Mouse (Mus musculus): ENCODE data around the gene Slc44a4. TPM values are rescaled to one million over a fixed set of nuclear protein-coding genes. Genes with fewer than 3 reads are reported as not detected.
"Not testable (repeated sequence)": the region's sequence is repeated elsewhere in the genome, so short reads cannot be mapped to it uniquely, and the experiment has no call there.

Slc44a4 gene
- polyA plus RNA-seq, 1 experiment from 2014 or later: not detected

DNA sequence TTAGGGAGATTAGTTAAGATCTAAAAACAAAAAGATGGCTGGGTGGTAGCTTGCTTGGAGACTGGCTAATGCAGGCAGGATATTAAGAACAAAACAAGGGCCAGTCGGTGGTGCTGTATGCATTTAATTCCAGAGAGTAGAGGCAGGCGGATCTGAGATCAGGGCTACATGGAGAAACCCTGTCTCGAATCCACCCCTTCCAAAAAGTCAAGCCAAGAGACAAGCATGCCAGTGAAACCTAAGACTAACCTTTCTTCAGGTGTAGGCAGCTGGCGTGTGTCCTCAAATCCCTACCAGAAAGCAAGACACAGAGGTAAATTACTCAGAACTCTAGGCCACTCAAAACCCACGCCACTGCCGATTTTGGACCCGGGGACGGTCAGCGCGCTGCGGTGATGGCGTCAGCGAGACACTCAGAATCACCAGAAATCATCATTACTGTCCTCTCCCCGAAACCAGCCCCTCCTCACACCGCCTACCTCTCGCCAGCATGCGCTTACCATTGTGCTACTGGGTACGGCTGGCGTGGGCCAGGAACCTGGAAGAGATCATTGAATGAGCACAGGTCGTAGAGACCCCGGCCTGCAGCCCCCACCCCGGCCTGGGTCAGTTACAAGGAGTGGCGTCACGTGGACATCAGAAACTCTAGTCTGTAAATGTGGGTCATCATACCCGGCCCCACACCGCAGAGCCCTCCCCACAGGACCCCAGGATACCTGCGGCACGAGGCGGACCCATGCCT is 37.5 kb downstream of the Slc44a4 start:
- no peaks in the 10 kb centered on the region for H3K4me1 ChIP-seq (ENCODE audit: control insufficient read depth, insufficient read depth, low read length)
- H3K27me3 ChIP-seq (ENCODE audit: control insufficient read depth, insufficient read depth, low read length): peaks cover 3% of the 10 kb centered on the region; the same call in 1 of the 2 replicates
- H3K9me3 ChIP-seq (ENCODE audit: control insufficient read depth, low read length): no peaks in the 10 kb centered on the region
- H3K27ac ChIP-seq (replicated peaks; ENCODE audit: low read depth, low read length): peak overlapping the region; percentile 87
- H3K36me3 ChIP-seq (ENCODE audit: control insufficient read depth, insufficient read depth, low read length): peaks cover 14% of the 10 kb centered on the region; the same call in 1 of the 2 replicates
- peak overlapping the region; percentile 87 for H3K4me2 ChIP-seq (ENCODE audit: low read depth, severe bottlenecking)
- no peak for DNase-seq (ENCODE audit: low spot score)
- 0% methylated on average over 29 of the region's 29 CpGs for WGBS
- peak overlapping the region; percentile 88 for H3K4me3 ChIP-seq (ENCODE audit: low read depth, low read length)
- no peak; the same call in 1 of the 2 replicates for ATAC-seq (ENCODE audit: insufficient number of reproducible peaks, low FRiP score, low TSS enrichment, low read depth)
- H3K9ac ChIP-seq (ENCODE audit: low read length): peak overlapping the region; percentile 98

- no peaks in the 10 kb centered on the region for H3K4me1 ChIP-seq (ENCODE audit: control insufficient read depth, insufficient read depth, low read length)
- H3K9me3 ChIP-seq (ENCODE audit: control insufficient read depth, low read length): no peaks in the 10 kb centered on the region
- H3K4me3 ChIP-seq (ENCODE audit: low read depth, low read length): peak overlapping the region; percentile 88
- peak overlapping the region; percentile 87 for H3K4me2 ChIP-seq (ENCODE audit: low read depth, severe bottlenecking)
- peak overlapping the region; percentile 87 for H3K27ac ChIP-seq (replicated peaks; ENCODE audit: low read depth, low read length)
- DNase-seq (ENCODE audit: low spot score) (peak; percentile 92), ATAC-seq (ENCODE audit: insufficient number of reproducible peaks, low FRiP score, low TSS enrichment, low read depth) (peak; percentile 80)
- H3K9ac ChIP-seq (ENCODE audit: low read length): peak overlapping the region; percentile 98
- H3K27me3 ChIP-seq (ENCODE audit: control insufficient read depth, insufficient read depth, low read length): peaks cover 5% of the 10 kb centered on the region; the same call in 1 of the 2 replicates
- peaks cover 14% of the 10 kb centered on the region; the same call in 1 of the 2 replicates for H3K36me3 ChIP-seq (ENCODE audit: control insufficient read depth, insufficient read depth, low read length)
- WGBS: under 1% methylated on average over 23 of the region's 23 CpGs
These were observed 38.2 kb downstream of the Slc44a4 start for GRCm38 (mm10) chr17:34952378-34953040.

DNA sequence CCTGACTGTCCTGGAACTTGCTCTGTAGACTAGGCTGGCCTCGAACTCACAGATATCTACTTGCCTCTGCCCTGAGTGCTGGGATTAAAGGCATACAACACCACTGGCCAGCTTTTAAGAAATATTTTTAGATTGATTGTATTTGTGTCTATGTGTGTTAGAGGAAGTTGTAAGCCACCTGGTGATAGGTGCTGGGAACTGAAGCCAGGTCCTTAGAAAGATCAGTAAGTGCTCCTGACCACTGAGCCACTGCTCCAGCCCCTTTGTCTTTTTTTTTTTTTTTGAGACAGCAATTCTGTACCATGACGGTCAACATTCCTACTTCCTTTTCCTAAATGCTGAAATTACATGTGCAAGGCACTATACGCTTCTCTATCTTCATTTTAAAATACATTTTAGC is 39.0 kb downstream of the Slc44a4 start:
- Histone ChIP-seq H3K4me3 (ENCODE audit: low read depth, low read length) (peak overlapping the region; percentile 88; the same call in 1 of the 2 replicates), H3K36me3 (ENCODE audit: control insufficient read depth, insufficient read depth, low read length) (peaks cover 14% of the 10 kb centered on the region; the same call in 1 of the 2 replicates), H3K27ac (replicated peaks; ENCODE audit: low read depth, low read length) (no peak overlapping the region), H3K9ac (ENCODE audit: low read length) (no peak overlapping the region), H3K27me3 (ENCODE audit: control insufficient read depth, insufficient read depth, low read length) (peaks cover 5% of the 10 kb centered on the region; the same call in 1 of the 2 replicates), H3K9me3 (ENCODE audit: control insufficient read depth, low read length) (no peaks in the 10 kb centered on the region), H3K4me1 (ENCODE audit: control insufficient read depth, insufficient read depth, low read length) (no peaks in the 10 kb centered on the region), H3K4me2 (ENCODE audit: low read depth, severe bottlenecking) (no peak overlapping the region)
- WGBS: 91% methylated on average over 3 of the region's 3 CpGs
- DNase-seq (ENCODE audit: low spot score) (no peak), ATAC-seq (ENCODE audit: insufficient number of reproducible peaks, low FRiP score, low TSS enrichment, low read depth) (no peak)

- peaks cover 14% of the 10 kb centered on the region; the same call in 1 of the 2 replicates for H3K36me3 ChIP-seq (ENCODE audit: control insufficient read depth, insufficient read depth, low read length)
- peaks cover 5% of the 10 kb centered on the region; the same call in 1 of the 2 replicates for H3K27me3 ChIP-seq (ENCODE audit: control insufficient read depth, insufficient read depth, low read length)
- no peak for DNase-seq (ENCODE audit: low spot score)
- no peak overlapping the region for H3K27ac ChIP-seq (replicated peaks; ENCODE audit: low read depth, low read length)
- H3K9ac ChIP-seq (ENCODE audit: low read length): no peak overlapping the region
- no peak overlapping the region for H3K4me3 ChIP-seq (ENCODE audit: low read depth, low read length)
- no peaks in the 10 kb centered on the region for H3K4me1 ChIP-seq (ENCODE audit: control insufficient read depth, insufficient read depth, low read length)
- H3K9me3 ChIP-seq (ENCODE audit: control insufficient read depth, low read length): no peaks in the 10 kb centered on the region
- WGBS: 93% methylated on average over 4 of the region's 4 CpGs
- no peak overlapping the region for H3K4me2 ChIP-seq (ENCODE audit: low read depth, severe bottlenecking)
- ATAC-seq (ENCODE audit: insufficient number of reproducible peaks, low FRiP score, low TSS enrichment, low read depth): no peak
These were observed 39.6 kb downstream of the Slc44a4 start for GRCm38 (mm10) chr17:34953904-34954303.

GRCm38 (mm10) chr17:34954831-34955230 is 40.6 kb downstream of the Slc44a4 start:
- Histone ChIP-seq H3K4me2 (ENCODE audit: low read depth, severe bottlenecking) (no peak overlapping the region), H3K4me1 (ENCODE audit: control insufficient read depth, insufficient read depth, low read length) (peaks cover 3% of the 10 kb centered on the region; the same call in 1 of the 2 replicates), H3K9me3 (ENCODE audit: control insufficient read depth, low read length) (no peaks in the 10 kb centered on the region), H3K9ac (ENCODE audit: low read length) (no peak overlapping the region), H3K36me3 (ENCODE audit: control insufficient read depth, insufficient read depth, low read length) (peaks cover 11% of the 10 kb centered on the region; the same call in 1 of the 2 replicates), H3K27me3 (ENCODE audit: control insufficient read depth, insufficient read depth, low read length) (peaks cover 5% of the 10 kb centered on the region; the same call in 1 of the 2 replicates), H3K27ac (replicated peaks; ENCODE audit: low read depth, low read length) (no peak overlapping the region), H3K4me3 (ENCODE audit: low read depth, low read length) (no peak overlapping the region)
- WGBS: 59% methylated on average over 4 of the region's 4 CpGs
- ATAC-seq (ENCODE audit: insufficient number of reproducible peaks, low FRiP score, low TSS enrichment, low read depth): no peak
- DNase-seq (ENCODE audit: low spot score): no peak

- Histone ChIP-seq H3K4me2 (ENCODE audit: low read depth, severe bottlenecking) (no peak overlapping the region), H3K9me3 (ENCODE audit: control insufficient read depth, low read length) (no peaks in the 10 kb centered on the region), H3K27ac (replicated peaks; ENCODE audit: low read depth, low read length) (no peak overlapping the region), H3K36me3 (ENCODE audit: control insufficient read depth, insufficient read depth, low read length) (peaks cover 3% of the 10 kb centered on the region; the same call in 1 of the 2 replicates), H3K9ac (ENCODE audit: low read length) (no peak overlapping the region), H3K4me1 (ENCODE audit: control insufficient read depth, insufficient read depth, low read length) (peaks cover 7% of the 10 kb centered on the region; the same call in 1 of the 2 replicates), H3K4me3 (ENCODE audit: low read depth, low read length) (no peak overlapping the region), H3K27me3 (ENCODE audit: control insufficient read depth, insufficient read depth, low read length) (peaks cover 5% of the 10 kb centered on the region; the same call in 1 of the 2 replicates)
- WGBS: 78% methylated on average over 3 of the region's 3 CpGs
- ATAC-seq (ENCODE audit: insufficient number of reproducible peaks, low FRiP score, low TSS enrichment, low read depth): no peak
- no peak for DNase-seq (ENCODE audit: low spot score)
These were observed 41.6 kb downstream of the Slc44a4 start for GRCm38 (mm10) chr17:34955884-34956283.

DNA sequence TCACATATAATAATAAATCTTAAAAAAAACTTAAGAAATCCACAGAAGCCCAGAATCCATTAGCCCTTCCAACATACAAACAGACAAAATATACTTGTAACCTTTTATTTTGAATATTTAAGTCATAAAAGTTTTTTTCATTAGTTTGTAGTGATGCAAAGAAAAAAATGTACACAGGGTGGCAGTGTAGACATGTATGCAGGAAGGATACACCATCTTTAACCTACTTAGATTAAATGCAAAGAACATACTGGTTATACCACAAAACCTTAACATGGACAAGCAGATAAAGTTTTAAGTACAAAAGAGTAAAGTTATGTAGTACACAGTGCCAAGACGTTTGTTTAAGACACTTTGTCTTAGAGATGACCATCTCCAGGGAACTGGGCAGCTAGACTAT is 42.1 kb downstream of the Slc44a4 start:
- no peak for ATAC-seq (ENCODE audit: insufficient number of reproducible peaks, low FRiP score, low TSS enrichment, low read depth)
- 48% methylated on average over 1 of the region's 1 CpGs for WGBS
- H3K36me3 ChIP-seq (ENCODE audit: control insufficient read depth, insufficient read depth, low read length): no peaks in the 10 kb centered on the region
- peaks cover 7% of the 10 kb centered on the region; the same call in 1 of the 2 replicates for H3K4me1 ChIP-seq (ENCODE audit: control insufficient read depth, insufficient read depth, low read length)
- H3K9me3 ChIP-seq (ENCODE audit: control insufficient read depth, low read length): no peaks in the 10 kb centered on the region
- peaks cover 5% of the 10 kb centered on the region; the same call in 1 of the 2 replicates for H3K27me3 ChIP-seq (ENCODE audit: control insufficient read depth, insufficient read depth, low read length)
- no peak overlapping the region for H3K27ac ChIP-seq (replicated peaks; ENCODE audit: low read depth, low read length)
- DNase-seq (ENCODE audit: low spot score): no peak
- H3K4me2 ChIP-seq (ENCODE audit: low read depth, severe bottlenecking): no peak overlapping the region
- no peak overlapping the region for H3K4me3 ChIP-seq (ENCODE audit: low read depth, low read length)
- H3K9ac ChIP-seq (ENCODE audit: low read length): no peak overlapping the region

DNA sequence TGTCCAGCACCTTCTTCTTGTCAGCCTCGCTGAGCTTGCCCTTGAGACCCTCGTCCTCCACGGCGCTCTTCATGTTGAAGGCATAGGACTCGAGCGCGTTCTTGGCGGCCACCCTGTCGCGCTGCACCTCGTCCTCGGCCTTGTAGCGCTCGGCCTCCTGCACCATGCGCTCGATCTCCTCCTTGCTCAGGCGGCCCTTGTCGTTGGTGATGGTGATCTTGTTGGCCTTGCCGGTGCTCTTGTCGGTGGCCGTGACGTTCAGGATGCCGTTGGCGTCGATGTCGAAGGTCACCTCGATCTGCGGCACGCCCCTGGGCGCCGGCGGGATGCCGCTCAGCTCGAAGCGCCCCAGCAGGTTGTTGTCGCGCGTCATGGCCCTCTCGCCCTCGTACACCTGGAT is 43.0 kb downstream of the Slc44a4 start:
- not testable (repeated sequence) for H3K9me3 ChIP-seq (ENCODE audit: control insufficient read depth, low read length); H3K27me3 ChIP-seq (ENCODE audit: control insufficient read depth, insufficient read depth, low read length)
- 20% methylated on average over 31 of the region's 40 CpGs for WGBS

More for the DNA sequence above, 43.0 kb downstream of the Slc44a4 start:
- H3K27ac ChIP-seq (replicated peaks; ENCODE audit: low read depth, low read length); H3K36me3 ChIP-seq (ENCODE audit: control insufficient read depth, insufficient read depth, low read length); ATAC-seq (ENCODE audit: insufficient number of reproducible peaks, low FRiP score, low TSS enrichment, low read depth); H3K4me1 ChIP-seq (ENCODE audit: control insufficient read depth, insufficient read depth, low read length); DNase-seq (ENCODE audit: low spot score); H3K9ac ChIP-seq (ENCODE audit: low read length); H3K4me2 ChIP-seq (ENCODE audit: low read depth, severe bottlenecking); H3K4me3 ChIP-seq (ENCODE audit: low read depth, low read length): not testable (repeated sequence)
